Mouse (Mus musculus): ENCODE data around the gene Tmf1.

Gene Tmf1

DNA sequence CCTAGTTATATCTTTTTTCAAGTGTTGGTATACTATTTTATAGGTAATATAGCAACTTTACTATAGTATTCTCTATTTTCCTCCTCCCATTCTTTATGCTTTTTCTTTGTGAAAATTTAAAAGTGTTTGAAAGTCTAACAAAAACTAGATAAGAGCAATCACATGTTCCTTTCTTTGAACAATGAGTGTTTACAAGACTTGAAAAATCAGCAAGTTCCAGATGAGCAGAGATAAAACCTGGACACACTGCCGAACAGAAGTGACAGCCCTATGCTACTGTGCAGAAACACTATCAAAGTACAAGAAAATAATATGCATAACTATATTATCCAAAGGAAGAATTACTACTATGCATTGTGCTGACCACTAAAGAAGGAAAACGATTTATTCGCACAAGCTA is 23.6 kb upstream of the Tmf1 start:
- DNase-seq, result no peak

DNA sequence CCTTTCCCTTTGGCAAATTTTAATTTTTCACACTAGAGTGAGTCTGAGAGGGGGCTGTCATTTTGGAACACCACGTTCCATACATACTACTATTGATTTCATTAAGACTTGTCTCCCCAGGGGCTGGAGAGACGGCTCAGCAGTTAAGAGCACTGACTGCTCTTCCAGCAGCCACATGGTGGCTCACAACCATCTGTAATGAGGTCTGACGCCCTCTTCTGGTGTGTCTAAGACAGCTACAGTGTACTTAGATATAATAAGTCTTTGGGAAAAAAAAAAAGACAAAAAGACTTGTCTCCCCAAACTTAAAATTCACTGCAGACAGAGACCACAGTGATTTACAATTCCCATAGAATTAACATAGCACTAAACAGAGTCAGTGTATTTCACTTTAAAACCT is 21.5 kb upstream of the Tmf1 start:
- no peak for DNase-seq

DNA sequence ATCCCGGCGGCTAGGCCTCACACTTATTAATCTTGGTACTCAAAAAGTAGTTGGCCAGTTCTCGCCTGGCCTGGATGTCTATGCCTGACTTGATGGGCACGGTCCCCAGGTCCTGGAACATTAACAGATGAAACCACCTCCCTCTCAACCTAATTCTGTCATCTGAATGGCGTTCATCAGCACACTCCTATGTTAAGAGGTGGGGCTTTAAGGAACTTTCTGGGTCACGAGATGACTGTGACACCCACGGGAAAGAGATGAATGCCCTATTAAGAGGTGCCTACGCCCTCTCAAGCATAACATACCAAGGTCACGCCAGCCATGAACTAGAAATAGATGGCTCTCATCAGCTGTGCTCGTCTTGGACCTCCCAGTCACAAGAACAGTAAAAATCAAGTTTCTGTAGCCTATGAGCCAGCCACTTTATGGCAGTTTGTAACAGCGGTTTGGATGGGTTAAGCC is 476 bp upstream of the Tmf1 start:
- DNase-seq, result no peak

DNA sequence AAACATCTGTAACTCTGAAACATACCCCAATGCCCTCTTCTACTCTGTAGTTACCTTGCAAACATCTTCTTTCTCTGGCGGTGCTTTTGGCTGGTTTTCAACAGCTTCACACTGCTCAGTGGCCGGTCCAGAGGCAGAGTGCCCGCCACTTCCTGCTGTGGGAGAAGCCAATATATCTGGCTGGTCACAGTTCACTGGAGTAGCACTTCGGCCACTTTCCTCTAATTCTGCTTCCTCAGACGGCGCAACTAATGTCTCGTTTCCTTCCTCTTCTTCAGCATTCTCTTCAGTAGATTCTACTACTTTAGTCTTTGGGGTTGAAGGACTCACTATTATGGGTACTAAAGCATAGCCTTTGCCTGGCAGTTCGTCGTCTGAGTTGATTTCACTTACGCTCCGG is 3.2 kb downstream of the Tmf1 start:
- no peak for DNase-seq

DNA sequence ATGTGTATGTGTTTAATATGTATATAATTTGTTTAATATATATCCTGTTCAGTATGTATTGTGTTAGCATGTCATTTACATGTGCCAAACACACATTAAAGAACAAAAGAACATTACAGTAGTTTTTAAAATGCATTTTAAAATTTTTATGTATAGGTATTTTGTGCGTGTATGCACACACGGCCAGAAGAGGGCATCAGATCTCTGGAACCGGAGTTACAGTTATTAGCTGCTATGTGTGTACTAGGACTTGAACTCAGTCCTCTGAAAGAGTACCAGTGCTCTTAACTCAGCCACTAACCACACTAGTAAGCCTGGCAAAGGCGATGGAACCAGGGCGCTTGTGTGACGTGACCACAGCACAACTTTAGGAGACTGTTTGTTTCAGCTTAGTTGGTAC is 28.8 kb downstream of the Tmf1 start:
- no peak for DNase-seq

DNA sequence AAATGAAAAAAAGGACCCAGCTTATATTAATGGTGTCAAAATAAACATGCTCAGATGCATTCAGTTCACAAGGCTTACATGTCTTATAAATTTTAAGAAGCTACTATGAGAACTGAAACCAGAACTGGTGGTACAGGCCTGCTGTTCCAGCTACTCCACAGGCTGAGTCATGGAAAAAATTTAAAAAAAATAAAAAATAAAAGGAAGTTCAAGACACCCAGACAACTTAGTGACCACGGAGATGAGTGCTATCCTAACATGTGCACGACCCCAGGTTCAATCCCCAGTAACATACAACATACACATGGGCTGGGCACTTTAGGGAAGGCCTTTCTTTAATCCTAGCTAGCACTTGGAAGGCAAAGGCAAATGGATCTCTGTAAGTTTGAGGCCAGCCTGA is 29.2 kb downstream of the Tmf1 start:
- DNase-seq, result no peak

DNA sequence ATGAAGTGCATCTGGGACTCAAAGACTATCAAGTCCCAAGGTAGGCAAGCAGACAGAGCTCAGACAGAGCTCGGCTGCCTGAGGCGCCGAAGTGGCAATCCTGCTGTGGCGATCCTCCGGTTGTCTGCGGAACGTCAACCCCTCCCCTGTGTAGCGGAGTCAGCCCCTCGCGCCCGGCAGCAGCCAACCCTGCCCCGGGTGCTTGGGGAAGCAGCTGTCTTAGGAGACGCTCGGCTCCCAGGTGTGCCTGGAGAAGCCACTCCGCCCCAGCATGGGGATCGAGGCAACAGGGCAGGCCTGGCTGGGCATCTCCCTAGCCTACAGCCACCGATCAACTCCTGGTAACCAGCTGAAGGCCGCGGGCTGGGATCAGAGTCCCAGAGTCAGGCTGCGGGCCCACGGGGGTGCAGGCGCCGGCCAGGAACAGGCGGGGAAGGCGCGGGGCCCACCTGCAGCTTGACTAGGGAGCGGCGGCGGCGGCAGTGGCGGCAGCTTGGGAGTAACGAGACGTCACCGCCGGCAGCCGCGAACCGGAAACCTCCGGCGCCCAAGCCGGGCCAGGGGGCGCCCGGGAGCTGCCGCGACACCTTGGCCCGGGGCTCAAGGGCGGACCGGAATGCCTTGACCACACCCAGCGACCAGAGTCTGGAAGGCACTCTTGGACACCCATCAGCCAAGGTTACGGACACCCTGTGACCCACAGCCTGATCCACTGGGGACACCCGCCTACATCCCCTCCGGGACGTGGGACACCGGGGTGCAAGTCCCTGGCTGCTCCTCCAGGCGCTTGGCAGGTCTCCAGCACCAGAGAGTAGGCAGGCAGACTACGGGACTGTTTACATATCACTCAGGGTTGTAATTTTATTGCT is 30.3 kb downstream of the Tmf1 start, which contains the start of gene Eogt:
Eogt (minus strand) TSS at position 800 of the 869 bp plus-strand sequence.
- peak; percentile 69 for DNase-seq

DNA sequence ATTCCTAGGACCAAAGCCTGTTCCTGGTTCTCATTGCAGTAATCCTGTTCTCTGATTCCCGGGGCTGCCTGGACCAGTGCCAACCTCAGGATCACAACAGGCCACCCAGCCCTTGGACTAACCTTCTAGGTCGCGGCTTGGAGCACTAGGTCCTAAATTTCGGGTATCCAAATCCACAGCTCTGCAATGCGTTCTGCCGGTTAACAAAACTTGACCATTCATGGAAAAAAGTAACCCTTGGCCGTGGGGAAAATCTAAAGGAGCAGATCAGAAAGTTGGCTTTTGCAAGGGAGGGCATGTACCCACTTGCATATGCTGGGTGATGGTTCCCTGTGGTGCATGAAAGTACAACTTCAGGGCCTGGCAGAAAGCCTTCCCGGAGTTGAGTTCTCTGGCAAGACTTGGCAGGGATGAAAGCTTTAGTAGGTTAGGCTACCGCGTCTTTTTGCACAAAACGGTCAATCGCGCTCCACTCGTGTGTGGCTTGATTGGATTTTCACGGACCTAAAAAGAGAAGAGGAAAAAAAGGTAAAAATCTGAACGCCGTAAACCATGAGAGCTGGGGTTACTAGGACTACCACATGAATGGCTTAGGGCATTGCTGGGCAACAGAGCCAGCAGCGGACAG is 31.1 kb downstream of the Tmf1 start:
- DNase-seq, result peak; percentile 43

DNA sequence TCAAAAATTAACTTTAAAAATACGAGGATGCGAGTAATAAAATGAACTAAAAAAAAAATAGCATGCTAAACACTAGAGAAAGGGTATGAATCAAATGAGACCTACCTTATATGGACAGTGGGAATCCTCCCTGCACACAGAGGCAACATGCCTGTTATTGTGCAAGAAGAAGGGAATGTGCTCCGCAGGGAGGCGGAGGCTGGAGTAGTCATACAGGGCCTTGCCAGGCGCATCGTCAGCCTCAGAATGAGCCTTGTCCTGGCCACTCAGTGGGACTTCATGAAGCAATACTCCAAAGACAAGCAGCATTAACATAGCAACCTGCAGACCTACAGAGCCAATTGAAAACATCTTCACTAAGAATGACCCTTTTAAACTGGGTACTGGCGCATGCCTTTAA is 33.8 kb downstream of the Tmf1 start:
- no peak for DNase-seq

DNA sequence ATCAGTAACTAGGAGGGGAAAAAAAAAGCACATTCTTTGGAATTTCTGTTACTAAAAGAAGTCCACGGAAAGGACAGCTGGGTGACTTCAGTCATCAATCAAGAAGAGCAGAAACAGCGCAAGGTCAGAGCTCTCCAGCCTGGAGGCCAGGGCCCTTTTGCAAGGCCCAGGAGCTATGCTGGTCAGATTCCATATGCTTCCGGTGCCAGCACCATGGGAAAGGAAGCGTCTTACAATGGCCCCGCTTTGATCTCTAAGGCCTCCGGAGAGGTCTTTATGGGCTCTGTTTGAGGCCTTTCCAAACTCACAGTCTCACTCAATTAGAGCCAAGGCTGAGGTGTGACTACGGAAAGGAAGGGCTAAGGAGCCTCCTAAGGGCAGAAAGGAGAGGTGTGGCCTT is 34.6 kb downstream of the Tmf1 start:
- DNase-seq, result no peak

DNA sequence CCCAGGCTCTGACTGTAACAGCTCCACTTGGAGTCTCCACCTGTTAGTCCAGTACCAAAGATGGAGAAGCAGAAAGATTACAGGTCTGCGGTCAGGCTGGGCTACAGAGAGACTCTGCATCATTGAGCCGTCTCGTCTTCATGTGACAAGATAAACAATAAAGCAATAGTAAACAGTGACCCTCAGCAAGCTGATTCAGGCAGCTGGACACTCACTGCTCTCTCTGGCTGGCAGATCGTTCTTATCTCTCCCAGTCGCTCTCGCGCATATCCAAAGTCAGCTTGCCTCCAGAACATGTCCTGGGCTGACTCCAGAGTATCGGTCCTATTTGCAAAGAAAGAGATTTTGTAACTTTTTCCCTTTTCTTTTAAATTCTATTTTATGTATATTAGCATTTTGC is 36.3 kb downstream of the Tmf1 start:
- no peak for DNase-seq

DNA sequence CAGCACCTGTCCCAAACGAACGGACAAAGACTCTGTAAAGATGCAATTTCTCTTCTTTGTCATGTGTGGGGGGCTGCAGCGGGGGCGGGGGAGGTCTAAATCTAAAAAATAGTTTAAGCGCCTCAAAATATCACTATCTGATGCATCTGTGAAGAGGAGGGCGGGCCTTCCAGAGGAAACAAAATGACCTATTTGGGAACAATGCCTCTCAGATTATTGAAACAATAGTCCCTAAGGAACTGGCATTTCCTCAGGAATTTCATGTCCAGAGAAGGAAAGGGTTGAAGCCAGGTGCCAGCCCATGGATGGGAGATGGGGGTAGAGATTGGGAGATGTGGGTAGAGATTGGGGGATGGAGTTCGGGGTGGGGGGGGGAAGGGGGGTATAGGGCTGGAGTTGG is 37.1 kb downstream of the Tmf1 start:
- no peak for DNase-seq

DNA sequence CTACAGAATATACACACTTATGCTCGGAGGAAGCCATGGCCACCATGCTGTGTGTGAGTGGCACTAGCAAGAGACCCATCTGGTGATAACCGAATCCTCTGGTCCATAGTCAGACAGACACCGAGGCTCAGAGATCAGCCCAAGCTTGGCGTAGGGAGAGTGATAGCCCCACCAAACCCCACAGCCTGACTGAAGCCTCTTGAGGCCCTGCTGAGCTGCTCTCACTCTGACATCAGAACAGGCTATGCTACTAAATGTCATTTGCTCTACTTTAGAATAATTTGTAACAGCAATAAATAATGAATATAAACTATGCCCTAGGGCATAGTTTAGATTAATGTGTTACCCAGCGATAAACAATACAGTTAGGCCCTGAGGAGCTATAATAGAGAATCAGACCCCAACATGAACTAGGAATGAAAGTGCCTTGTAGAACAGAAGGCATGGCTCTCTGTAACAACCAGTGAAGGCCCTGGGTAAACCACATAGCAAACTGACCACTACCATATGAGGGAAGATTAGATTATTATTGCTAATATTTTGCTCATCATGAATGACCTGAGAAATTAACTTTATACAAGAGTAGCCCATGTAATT is 46.1 kb downstream of the Tmf1 start:
- DNase-seq, result no peak

DNA sequence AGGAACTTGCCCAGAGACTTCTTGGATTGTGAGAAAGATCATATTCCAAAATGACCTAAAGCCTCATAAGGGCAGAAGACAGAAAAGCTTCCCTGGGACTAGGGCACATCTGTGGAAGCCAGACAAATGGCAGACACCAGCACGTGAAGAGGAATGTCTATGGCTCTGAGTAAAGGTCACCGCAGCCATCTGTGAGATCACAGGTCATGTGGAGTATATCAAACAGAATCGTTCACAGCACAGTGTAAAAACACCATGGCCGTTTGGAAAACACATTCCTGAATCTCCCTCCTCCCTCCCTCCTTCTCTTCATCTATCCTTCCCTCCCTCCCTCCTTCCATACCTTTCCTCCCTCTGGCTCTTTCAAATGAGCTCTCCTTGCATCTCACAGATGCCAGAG is 47.1 kb downstream of the Tmf1 start:
- DNase-seq, result no peak

DNA sequence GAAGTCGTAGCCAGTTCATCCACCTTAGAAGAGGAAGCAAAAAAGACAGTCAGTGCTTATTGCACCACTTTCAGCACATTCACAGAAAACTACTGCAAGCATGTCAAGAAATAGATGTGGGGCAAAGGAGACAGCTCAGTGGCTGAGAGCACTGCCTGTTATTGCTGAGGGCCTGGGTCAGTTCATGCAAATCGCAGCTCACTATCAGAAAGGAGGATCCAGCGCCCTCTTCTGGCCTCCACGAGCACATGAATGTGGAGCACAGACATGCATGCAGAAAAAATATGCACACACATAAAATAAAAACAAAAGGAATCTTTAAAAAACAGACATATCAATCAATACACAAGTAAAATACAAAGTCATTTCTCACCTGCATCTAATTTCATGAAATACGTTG is 47.9 kb downstream of the Tmf1 start:
- DNase-seq, result no peak

DNA sequence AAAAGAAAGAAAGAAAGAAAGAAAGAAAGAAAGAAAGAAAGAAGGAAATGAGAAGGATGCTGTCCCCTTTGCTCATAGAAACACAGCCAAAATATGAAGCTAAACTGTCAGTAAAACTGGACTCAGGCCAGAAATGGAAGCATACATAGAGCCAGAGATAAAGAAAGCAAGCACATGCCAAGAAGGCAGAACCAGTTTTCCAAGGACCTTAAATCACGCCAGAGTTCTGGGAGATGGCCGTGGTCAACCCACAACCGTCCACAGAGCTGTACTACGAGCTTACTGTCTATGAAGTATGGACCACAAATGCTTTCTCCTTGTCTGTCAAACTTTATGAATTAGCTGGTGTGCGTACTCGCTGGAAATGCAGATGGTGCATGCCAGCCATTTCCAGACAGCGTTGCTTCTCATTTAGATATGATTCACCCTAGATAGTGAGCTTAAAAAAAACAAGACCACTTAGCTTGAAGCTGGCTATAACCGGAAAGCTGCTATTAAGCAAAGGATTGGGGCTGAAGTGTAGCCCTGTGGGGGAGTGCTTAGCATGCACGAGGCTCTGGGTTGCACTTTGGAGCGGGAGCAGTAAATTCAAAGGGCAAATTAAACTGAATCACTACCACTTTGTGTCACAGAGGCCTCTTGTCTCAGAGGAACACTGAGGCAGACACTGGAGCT is 54.4 kb downstream of the Tmf1 start:
- no peak for DNase-seq

DNA sequence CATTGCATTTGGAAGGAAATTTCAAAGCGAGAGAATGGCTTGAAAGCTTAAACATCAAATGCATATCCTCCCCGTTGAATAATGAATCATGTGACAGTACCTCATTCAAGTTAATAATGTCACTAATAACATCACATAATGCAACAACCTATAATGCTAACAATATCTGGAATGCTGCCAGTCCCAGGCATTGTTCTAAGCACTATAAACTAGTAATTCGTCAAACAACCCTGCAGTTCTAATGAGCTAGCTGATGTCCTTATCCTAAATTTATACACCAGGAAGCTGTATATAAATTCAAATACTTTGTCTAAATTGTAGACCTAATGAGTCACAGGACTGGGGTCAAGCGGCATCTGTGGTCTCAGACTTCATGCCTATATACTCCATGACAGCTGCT is 58.0 kb downstream of the Tmf1 start:
- no peak for DNase-seq

DNA sequence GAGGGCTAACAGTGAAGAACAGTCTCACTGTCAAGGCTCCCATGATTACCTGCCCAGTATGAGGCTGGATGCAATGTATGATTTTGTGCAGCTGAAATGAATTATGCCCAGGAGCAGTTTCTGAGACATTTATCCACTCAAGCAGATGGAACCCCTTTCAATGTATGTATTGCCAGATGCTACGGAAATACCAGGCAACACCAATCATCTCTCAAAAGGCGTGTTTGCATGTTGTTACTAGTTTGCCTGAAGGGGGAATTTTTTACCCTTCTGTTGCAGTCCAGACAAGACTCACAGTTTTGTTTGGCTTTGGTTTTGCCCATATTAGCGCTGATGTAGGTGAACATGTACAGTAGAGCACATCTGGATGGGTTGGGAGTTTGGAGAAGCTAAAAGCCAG is 60.6 kb downstream of the Tmf1 start:
- DNase-seq, result no peak

DNA sequence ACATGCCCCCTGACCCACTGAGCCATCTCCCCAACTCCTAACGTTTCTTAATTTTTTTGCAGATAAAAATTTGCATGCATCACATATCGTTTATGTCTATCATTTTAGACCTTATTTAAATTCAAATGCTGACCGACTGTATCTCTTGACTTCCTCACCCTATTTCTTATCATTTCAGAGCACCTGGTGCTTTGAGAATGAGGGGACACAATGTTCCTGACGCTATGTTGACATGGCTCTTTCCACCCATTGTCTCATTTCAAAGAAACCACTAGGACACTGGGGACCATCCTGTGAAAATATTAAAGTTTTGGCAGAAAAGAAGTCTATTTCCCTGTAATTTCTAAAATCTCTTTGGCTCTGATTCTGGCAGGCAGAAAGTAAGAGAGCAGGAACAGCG is 62.0 kb downstream of the Tmf1 start:
- DNase-seq, result no peak

DNA sequence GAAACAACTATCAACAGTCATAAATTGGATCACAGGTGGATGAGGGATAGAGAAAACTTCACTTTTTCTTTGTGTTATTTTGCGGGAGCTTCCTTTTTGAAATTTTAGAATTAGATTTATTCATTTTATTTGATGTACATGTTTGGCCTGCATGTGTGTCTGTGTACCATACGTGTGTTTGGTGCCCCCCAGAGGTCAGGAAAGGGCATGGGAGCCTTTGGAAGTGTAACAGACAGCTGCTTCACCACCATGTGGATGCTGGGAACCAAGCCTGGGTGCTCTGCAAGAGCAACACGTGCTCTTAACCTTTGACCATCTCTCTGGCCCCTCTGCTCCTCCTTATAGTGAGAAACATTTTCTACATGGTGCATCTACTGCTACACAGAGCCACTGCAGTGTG is 64.1 kb downstream of the Tmf1 start:
- no peak for DNase-seq

DNA sequence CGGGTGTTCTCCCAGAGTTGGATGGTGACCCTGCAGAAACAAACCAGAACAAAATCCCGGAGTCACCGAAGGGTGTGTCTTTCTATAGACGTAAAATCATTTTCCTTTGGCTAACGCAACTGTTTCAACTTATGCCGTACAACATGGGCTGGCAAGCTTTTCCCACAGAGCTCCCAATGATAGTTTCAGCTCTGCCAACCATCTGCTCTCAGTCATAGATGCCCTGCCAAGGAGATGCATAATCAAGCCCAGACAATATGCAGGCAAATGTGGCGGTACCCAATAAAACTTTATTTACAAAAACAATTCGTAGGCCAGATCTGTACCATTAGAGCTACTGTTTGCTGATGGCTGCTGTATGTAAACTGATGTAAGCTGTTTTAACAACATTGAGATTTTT is 66.7 kb downstream of the Tmf1 start:
- no peak for DNase-seq

DNA sequence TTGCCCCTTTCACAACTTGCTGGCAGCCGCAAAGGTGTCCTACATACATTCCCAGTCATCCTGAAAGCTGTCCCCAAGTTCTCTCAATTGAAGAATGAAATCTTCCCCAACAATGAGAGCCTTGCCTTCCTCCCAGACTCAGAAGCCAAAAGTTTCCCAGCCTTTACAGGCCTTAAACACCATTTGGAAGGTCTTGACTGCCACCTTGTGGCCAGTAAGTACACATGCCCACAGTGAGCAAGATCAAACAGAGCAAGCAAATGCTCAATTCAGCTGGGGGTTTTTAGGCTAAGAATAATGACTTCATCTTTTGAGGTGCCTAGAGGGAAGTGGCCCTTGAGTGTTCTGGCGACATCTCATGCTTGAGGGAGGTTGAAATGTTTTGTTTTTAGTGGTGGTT is 72.1 kb downstream of the Tmf1 start:
- DNase-seq, result peak; percentile 12

DNA sequence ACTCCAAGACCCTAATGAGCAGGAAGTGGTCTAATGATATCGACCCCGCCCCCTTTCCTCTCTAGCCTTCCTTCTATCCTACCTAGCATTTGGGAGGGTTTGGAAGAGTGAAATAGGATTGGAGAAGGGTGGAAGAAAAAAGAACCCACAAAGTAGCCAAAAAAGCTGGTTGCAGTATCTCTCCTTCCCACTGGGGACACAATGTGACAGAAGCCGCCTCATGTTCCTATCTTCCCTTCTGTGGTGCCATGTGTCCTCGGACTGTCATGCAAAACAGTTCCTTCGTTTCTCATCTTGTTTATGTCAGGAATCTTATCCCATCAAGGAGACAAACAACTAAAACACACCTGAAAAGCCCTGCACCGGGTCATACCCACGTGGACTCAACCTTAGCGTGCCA is 72.8 kb downstream of the Tmf1 start:
- no peak for DNase-seq

Data from cerebellum, adult 8-10 months (tissue).